Mouse (Mus musculus) liver, postnatal 0 days (tissue): ENCODE results near the gene Rps6ka5. TPM values are rescaled to one million over a fixed set of nuclear protein-coding genes. Genes with fewer than 3 reads are reported as not detected.

Experiments
- ATAC-seq: fragments of 200-750 bp; cut with Nextera tagmentation; 2 replicates; pipeline ENCODE4 v1.8.0; 2017; ENCODE audit warnings: mild to moderate bottlenecking, moderate library complexity
- DNase-seq: peaks from one replicate; pipeline ENCODE4 v3.0.0-alpha.2; 2016
- H3K27ac ChIP-seq: fragments of 300-500 bp; sonication (generic); 2 replicates; pipeline ENCODE4 v1.5.1; 2014; ENCODE audit warnings: antibody characterized with exemption, moderate library complexity, mild to moderate bottlenecking, low read depth
- H3K27me3 ChIP-seq: fragments of 300-500 bp; sonication (generic); 2 replicates; pipeline ENCODE4 v1.6.1; 2014; ENCODE audit warnings: low read length, control low read depth, mixed read lengths; ENCODE audit not compliant: insufficient read depth
- H3K36me3 ChIP-seq: fragments of 300-500 bp; sonication (generic); replicated peaks from 2 replicates; pipeline ENCODE4 v1.6.1; 2014; ENCODE audit warnings: mild to moderate bottlenecking, control low read depth, low read length, moderate library complexity, mixed read lengths; ENCODE audit not compliant: insufficient read depth
- H3K4me1 ChIP-seq: fragments of 300-500 bp; sonication (generic); 2 replicates; pipeline ENCODE4 v1.6.1; 2014; ENCODE audit warnings: antibody characterized with exemption, mild to moderate bottlenecking, control low read depth; ENCODE audit not compliant: insufficient read depth
- H3K4me2 ChIP-seq: fragments of 300-500 bp; sonication (generic); 2 replicates; pipeline ENCODE4 v1.6.1; 2014; ENCODE audit warnings: low read depth, mild to moderate bottlenecking, low read length, moderate library complexity, mixed read lengths
- H3K4me3 ChIP-seq: fragments of 300-500 bp; sonication (generic); 2 replicates; pipeline ENCODE4 v1.5.1; 2014; ENCODE audit warnings: low read depth, low read length
- H3K9ac ChIP-seq: fragments of 300-500 bp; sonication (generic); replicated peaks from 2 replicates; pipeline ENCODE4 v1.6.1; 2014; ENCODE audit warnings: mild to moderate bottlenecking, moderate library complexity
- H3K9me3 ChIP-seq: fragments of 300-500 bp; sonication (generic); 2 replicates; pipeline ENCODE4 v1.6.1; 2016; ENCODE audit warnings: mild to moderate bottlenecking, control low read depth, low read length, mixed read lengths
- CTCF ChIP-seq: sonication (generic); IDR thresholded peaks from 2 replicates; pipeline ENCODE4 v1.5.1; 2016; ENCODE audit warnings: antibody characterized with exemption, low read depth
- EP300 ChIP-seq: IDR thresholded peaks from 2 replicates; pipeline ENCODE4 v1.6.1; 2016; ENCODE audit warnings: antibody characterized with exemption, low read depth, mild to moderate bottlenecking
- WGBS: fragments of 180-500 bp; shearing (Covaris S2); extraction: QIAGEN DNeasy Blood & Tissue Kit; methylation state at CpG from one replicate; pipeline ENCODE4 v1.1.7; 2014; ENCODE audit not compliant: insufficient replicate concordance; 5-methylcytosine and 5-hydroxymethylcytosine counted together
- polyA plus RNA-seq: library from polyadenylated mRNA; unstranded; fragments of >200 nt; fragmentation: Nextera tagmentation; extraction: Ambion mirVana; gene quantifications from 2 replicates; pipeline ENCODE4 v1.2.1, GENCODE M21; 2015

The Rps6ka5 gene
- polyA plus RNA-seq, 1 experiment from 2014 or later, result 1.6 TPM

- H3K4me1 ChIP-seq, result peaks cover 18% of the 10 kb centered on the region
- TF ChIP-seq EP300 (no peak), CTCF (no peak)
- no peaks in the 10 kb centered on the region for H3K27me3 ChIP-seq
- no peak overlapping the region for H3K27ac ChIP-seq
- 54% methylated on average over 1 of the region's 1 CpGs for WGBS
- H3K4me3 ChIP-seq, result no peak overlapping the region
- H3K36me3 ChIP-seq, result no peaks in the 10 kb centered on the region
- H3K4me2 ChIP-seq, result no peak overlapping the region
- no peak overlapping the region for H3K9ac ChIP-seq
- H3K9me3 ChIP-seq, result no peaks in the 10 kb centered on the region
- no peak for ATAC-seq
- DNase-seq, result peak; percentile 10
Observed at GRCm38 (mm10) chr12:100525939-100526338, 200.8 kb downstream of the Rps6ka5 start.

DNA sequence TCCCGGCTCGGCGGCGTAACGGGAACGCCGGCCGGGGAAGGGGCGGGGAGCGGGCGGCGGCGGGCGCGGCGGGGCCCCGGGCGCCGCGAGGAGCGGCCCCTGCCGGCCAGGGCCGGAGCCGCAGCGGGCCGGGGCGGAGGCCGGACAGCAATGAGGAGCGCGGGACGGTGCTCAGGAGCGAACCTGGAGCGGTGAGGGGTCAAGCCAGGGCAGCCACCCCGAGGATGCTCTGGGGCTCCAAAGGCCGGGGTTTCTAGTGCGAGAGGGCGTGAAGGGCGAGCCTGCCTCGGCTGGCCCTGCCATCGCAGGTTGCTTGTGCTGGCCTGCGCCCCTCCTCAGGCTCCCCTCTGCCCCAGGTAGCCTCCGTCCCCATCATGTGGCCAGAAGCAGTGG is 206.0 kb downstream of the Rps6ka5 start, which contains the start of gene Ttc7b:
Gene Ttc7b, minus strand, starts transcription at position 33 of the 393 bp plus-strand sequence.
- ATAC-seq (peak; percentile 88), DNase-seq (peak; percentile 65)
- TF ChIP-seq EP300 (no peak), CTCF (peak; percentile 45)
- peak within 1 kb of the TSS; percentile 76 for H3K27ac ChIP-seq
- no peaks in the 10 kb centered on the region for H3K9me3 ChIP-seq
- 3% methylated on average over 32 of the region's 42 CpGs for WGBS
- H3K9ac ChIP-seq, result peak within 1 kb of the TSS; percentile 85
- peak within 1 kb of the TSS; percentile 65 for H3K4me3 ChIP-seq
- H3K36me3 ChIP-seq, result no peaks in the 10 kb centered on the region
- no peaks in the 10 kb centered on the region for H3K27me3 ChIP-seq
- peaks cover 8% of the 10 kb centered on the region for H3K4me1 ChIP-seq
- peak within 1 kb of the TSS; percentile 89 for H3K4me2 ChIP-seq

- H3K9me3 ChIP-seq, result no peaks in the 10 kb centered on the region
- WGBS, result 3% methylated on average over 40 of the region's 76 CpGs
- peak overlapping the region; percentile 65 for H3K4me3 ChIP-seq
- no peaks in the 10 kb centered on the region for H3K36me3 ChIP-seq
- H3K9ac ChIP-seq, result peak overlapping the region; percentile 85
- peak; percentile 64 for ATAC-seq
- no peaks in the 10 kb centered on the region for H3K27me3 ChIP-seq
- no peak for TF ChIP-seq EP300
- TF ChIP-seq CTCF, result no peak
- H3K4me1 ChIP-seq, result peaks cover 8% of the 10 kb centered on the region
- peak overlapping the region; percentile 76 for H3K27ac ChIP-seq
- DNase-seq, result peak; percentile 59
- H3K4me2 ChIP-seq, result peak overlapping the region; percentile 89
Observed at GRCm38 (mm10) chr12:100520077-100520793, 206.5 kb downstream of the Rps6ka5 start.

GRCm38 (mm10) chr12:100519684-100520076 is 207.1 kb downstream of the Rps6ka5 start:
- peak overlapping the region; percentile 65 for H3K4me3 ChIP-seq
- ATAC-seq, result peak; percentile 38
- DNase-seq, result peak; percentile 36
- TF ChIP-seq EP300 (no peak), CTCF (no peak)
- no peaks in the 10 kb centered on the region for H3K36me3 ChIP-seq
- peaks cover 8% of the 10 kb centered on the region for H3K4me1 ChIP-seq
- no peaks in the 10 kb centered on the region for H3K9me3 ChIP-seq
- peak overlapping the region; percentile 89 for H3K4me2 ChIP-seq
- no peak overlapping the region; the same call in 1 of the 2 replicates for H3K27ac ChIP-seq
- WGBS, result 34% methylated on average over 7 of the region's 7 CpGs
- H3K9ac ChIP-seq, result peak overlapping the region; percentile 85
- no peaks in the 10 kb centered on the region for H3K27me3 ChIP-seq

- TF ChIP-seq EP300 (no peak), CTCF (no peak)
- no peaks in the 10 kb centered on the region for H3K36me3 ChIP-seq
Observed at GRCm38 (mm10) chr12:100517371-100517770, 209.4 kb downstream of the Rps6ka5 start.

GRCm38 (mm10) chr12:100516161-100516838 is 210.5 kb downstream of the Rps6ka5 start:
- no peaks in the 10 kb centered on the region for H3K27me3 ChIP-seq
- peaks cover 8% of the 10 kb centered on the region for H3K4me1 ChIP-seq
- WGBS, result 80% methylated on average over 1 of the region's 1 CpGs
- no peaks in the 10 kb centered on the region for H3K9me3 ChIP-seq
- no peak overlapping the region for H3K4me3 ChIP-seq
- no peak overlapping the region for H3K4me2 ChIP-seq
- no peak for TF ChIP-seq CTCF
- TF ChIP-seq EP300, result no peak
- H3K9ac ChIP-seq, result no peak overlapping the region
- ATAC-seq, result no peak
- no peak overlapping the region for H3K27ac ChIP-seq
- no peak for DNase-seq
- no peaks in the 10 kb centered on the region for H3K36me3 ChIP-seq

More at GRCm38 (mm10) chr12:100517371-100517770, 209.4 kb downstream of the Rps6ka5 start:
- no peaks in the 10 kb centered on the region for H3K27me3 ChIP-seq
- ATAC-seq, result no peak
- no peak overlapping the region for H3K27ac ChIP-seq
- peaks cover 8% of the 10 kb centered on the region for H3K4me1 ChIP-seq
- WGBS, result 70% methylated on average over 9 of the region's 9 CpGs
- no peak overlapping the region for H3K9ac ChIP-seq
- H3K4me3 ChIP-seq, result no peak overlapping the region
- DNase-seq, result no peak
- no peaks in the 10 kb centered on the region for H3K9me3 ChIP-seq
- no peak overlapping the region for H3K4me2 ChIP-seq
